Mouse (Mus musculus) kidney, adult 2 months (tissue): ENCODE measurements around the gene Pcmt1.

ENCODE experiments used
- CTCF ChIP-seq: fragments of 200-500 bp; conservative IDR thresholded peaks from 2 replicates; pipeline ENCODE4 v1.5.1; 2011; ENCODE audit warnings: low read depth, mild to moderate bottlenecking, control low read depth, low read length, moderate library complexity, mixed read lengths; ENCODE audit not compliant: insufficient read depth, insufficient read length
- POLR2A ChIP-seq: fragments of 200-500 bp; IDR thresholded peaks from one replicate; pipeline ENCODE4 v1.6.1; 2011; ENCODE audit warnings: low read depth, low read length, control low read depth

DNA sequence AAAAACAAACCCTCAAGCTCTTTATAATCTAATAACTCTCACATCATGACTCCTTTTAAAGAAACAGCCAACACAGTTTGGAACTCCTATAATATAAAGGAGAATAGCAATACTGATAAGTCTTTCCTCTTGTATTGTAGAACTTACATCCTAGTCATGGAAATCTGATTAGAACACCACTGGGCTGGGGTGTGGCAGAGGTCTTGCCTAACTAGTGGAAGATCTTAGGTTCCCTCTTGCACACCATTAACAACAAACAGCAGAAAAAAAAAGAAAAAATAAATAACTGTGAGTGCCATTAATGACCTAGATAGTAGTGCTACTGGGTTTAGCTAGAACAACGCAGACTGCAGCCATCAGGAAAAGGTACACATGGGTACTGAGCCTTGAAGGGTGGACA is 16.0 kb downstream of the Pcmt1 start:
- TF ChIP-seq CTCF: no peak
- no peak for TF ChIP-seq POLR2A
